Comparison of ENCODE assay signal across 8 mouse cellular contexts in the genomic region with DNA sequence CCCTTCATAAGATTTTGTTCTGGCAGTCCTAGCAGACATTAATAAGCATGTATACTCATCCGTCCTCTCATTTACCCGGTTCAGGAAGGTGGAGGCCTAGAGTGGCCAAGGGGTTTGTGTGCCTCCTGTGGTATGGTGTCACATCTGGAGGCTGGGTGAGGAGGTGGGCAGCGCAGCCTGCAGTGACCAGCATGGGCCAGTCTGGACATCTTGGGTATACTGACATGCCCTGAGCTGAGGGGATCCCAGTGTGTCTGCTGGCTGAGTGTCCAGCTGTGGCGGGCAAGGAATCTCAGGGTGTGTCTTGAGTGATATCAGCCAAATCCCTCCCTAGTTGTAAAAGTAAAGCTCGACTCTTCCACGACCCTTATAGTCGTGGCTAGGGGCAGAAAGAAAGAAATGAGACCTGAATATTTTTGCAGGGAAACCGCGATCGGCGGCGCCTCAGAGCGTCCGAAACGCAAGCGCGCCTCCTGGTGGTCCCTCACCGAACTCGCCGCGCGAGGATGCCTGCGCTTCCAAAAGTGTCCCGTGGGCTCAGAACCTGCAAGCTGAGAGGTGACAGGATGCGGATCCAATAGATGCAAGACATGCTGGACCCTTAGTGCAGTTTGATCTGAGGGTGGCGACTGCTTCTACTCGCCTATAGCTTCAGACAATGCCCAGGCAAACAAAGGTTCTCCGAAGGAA. TPM values are rescaled to one million over a fixed set of nuclear protein-coding genes. Genes with fewer than 3 reads are reported as not detected.
DNase-seq lines count a peak whose midpoint lies in the region; ATAC-seq and TF ChIP-seq lines count a peak whose summit lies in the region.

No protein-coding gene starts in this region.

- no peak overlapping the region for H3K4me3 ChIP-seq in ES-Bruce4 (ENCODE audit: low read depth, low read length)
- no peak overlapping the region for H3K4me3 ChIP-seq in intestine, embryonic 15.5 days (replicated peaks)
- H3K4me3 ChIP-seq in liver, embryonic 14.5 days (ENCODE audit: insufficient read depth in 1 of 2, low read depth in 2 of 2, low read length in 2 of 2), result no peak overlapping the region

- no peaks in the 10 kb centered on the region for H3K27me3 ChIP-seq in ES-Bruce4 (ENCODE audit: control insufficient read depth, insufficient read depth, low read length, poor library complexity, severe bottlenecking)
- no peaks in the 10 kb centered on the region for H3K27me3 ChIP-seq in intestine, embryonic 15.5 days (replicated peaks)
- no peaks in the 10 kb centered on the region; the same call in 1 of the 2 replicates for H3K27me3 ChIP-seq in liver, embryonic 14.5 days (ENCODE audit: control insufficient read depth, insufficient read depth, low read length)

- H3K27ac ChIP-seq in ES-Bruce4 (ENCODE audit: insufficient read depth, low read length), result no peak overlapping the region
- no peak overlapping the region for H3K27ac ChIP-seq in intestine, embryonic 15.5 days
- no peak overlapping the region for H3K27ac ChIP-seq in liver, embryonic 14.5 days

- H3K9ac ChIP-seq in ES-Bruce4 (ENCODE audit: low read depth, poor library complexity, severe bottlenecking), result no peak overlapping the region
- no peak overlapping the region; the same call in 1 of the 2 replicates for H3K9ac ChIP-seq in intestine, embryonic 15.5 days
- no peak overlapping the region for H3K9ac ChIP-seq in liver, embryonic 14.5 days (replicated peaks)

- H3K4me2 ChIP-seq in intestine, embryonic 15.5 days (replicated peaks), result peak overlapping the region; percentile 40
- H3K4me2 ChIP-seq in liver, embryonic 14.5 days (ENCODE audit: low read depth), result peak overlapping the region; percentile 20; the same call in 1 of the 2 replicates

- peak; percentile 65 for DNase-seq in A20 (ENCODE audit: low read depth, low spot score)
- peak; percentile 56 for DNase-seq in cerebellum, adult 9-10 months
- DNase-seq in forelimb bud, embryonic 11.5 days (ENCODE audit: low read depth, low spot score), result peak; percentile 80
- DNase-seq in liver, embryonic 14.5 days (ENCODE audit: low read depth in 3 of 3, low spot score in 3 of 3), result no peak
- DNase-seq in naive thymus-derived CD4-positive, alpha-beta T cell, adult 2 months (ENCODE audit: low read depth), result peak; percentile 82
- DNase-seq in thymus, postnatal 25 days, result peak; percentile 49

- peak; percentile 48; the same call in 1 of the 2 replicates for ATAC-seq in intestine, embryonic 15.5 days
- ATAC-seq in liver, embryonic 14.5 days (ENCODE audit: insufficient read depth), result no peak

- peak; percentile 79 for TF ChIP-seq CTCF in ES-Bruce4 (IDR thresholded peaks at IDR 0.05; ENCODE audit: low read depth, low read length)
- TF ChIP-seq CTCF in liver, embryonic 14.5 days (IDR thresholded peaks at IDR 0.05; ENCODE audit: low read depth), result peak; percentile 91

- TF ChIP-seq EP300 in ES-Bruce4 (IDR thresholded peaks at IDR 0.05; ENCODE audit: insufficient read depth, low read depth, low read length), result no peak
- TF ChIP-seq EP300 in liver, embryonic 14.5 days (IDR thresholded peaks at IDR 0.05; ENCODE audit: low read depth), result no peak

- 11% methylated on average over 28 of the region's 28 CpGs for WGBS in intestine, embryonic 15.5 days
- WGBS in liver, embryonic 14.5 days (ENCODE audit: insufficient replicate concordance), result 11% methylated on average over 28 of the region's 28 CpGs

- TF ChIP-seq POLR2A in ES-Bruce4 (IDR thresholded peaks at IDR 0.05; ENCODE audit: insufficient read depth, low read length), result no peak

- no peaks in the 10 kb centered on the region for H3K9me3 ChIP-seq in ES-Bruce4 (replicated peaks; ENCODE audit: control insufficient read depth, insufficient read depth, low read length, poor library complexity, severe bottlenecking)
- no peaks in the 10 kb centered on the region for H3K9me3 ChIP-seq in intestine, embryonic 15.5 days
- H3K9me3 ChIP-seq in liver, embryonic 14.5 days (ENCODE audit: control insufficient read depth, low read length), result no peaks in the 10 kb centered on the region

- H3K36me3 ChIP-seq in ES-Bruce4 (ENCODE audit: control insufficient read depth, insufficient read depth, low read length, poor library complexity, severe bottlenecking), result no peaks in the 10 kb centered on the region
- H3K36me3 ChIP-seq in intestine, embryonic 15.5 days, result no peaks in the 10 kb centered on the region
- H3K36me3 ChIP-seq in liver, embryonic 14.5 days (replicated peaks; ENCODE audit: control insufficient read depth, insufficient read depth, low read depth), result no peaks in the 10 kb centered on the region

- H3K4me1 ChIP-seq in ES-Bruce4 (ENCODE audit: control insufficient read depth, insufficient read depth, low read length), result peaks cover 3% of the 10 kb centered on the region
- no peaks in the 10 kb centered on the region for H3K4me1 ChIP-seq in intestine, embryonic 15.5 days (replicated peaks)
- no peaks in the 10 kb centered on the region; a peak in 1 of 4 replicates for H3K4me1 ChIP-seq in liver, embryonic 14.5 days (replicated peaks; ENCODE audit: control insufficient read depth in 2 of 2, insufficient read depth in 2 of 2, low read length in 1 of 2)

RNA-seq across cellular contexts. Expression of gene LTO1, which starts 8.0 kb away (rescaled TPM):
- 21.5 and 30.7 TPM in 2 replicates for polyA plus RNA-seq in ES-Bruce4 (2011; ENCODE audit: insufficient read depth, insufficient read length, low read depth, missing spikeins)
- 24.1 and 25.2 TPM in 2 replicates for polyA plus RNA-seq in intestine, embryonic 15.5 days (2015; fragmentation: Nextera tagmentation; extraction: Ambion mirVana)
- polyA plus RNA-seq in liver, embryonic 14.5 days (2012; rRNA removed), result 6.9 and 11.7 TPM in 2 replicates
- 6.4 and 6.7 TPM in 2 replicates for polyA plus RNA-seq in liver, embryonic 14.5 days (2014; fragmentation: Nextera tagmentation; extraction: Ambion mirVana)

RNA-seq across cellular contexts. Expression of gene Fgf15, which starts 10.5 kb away (rescaled TPM):
- polyA plus RNA-seq in ES-Bruce4 (2011; ENCODE audit: insufficient read depth, insufficient read length, low read depth, missing spikeins), result 3.1 and 3.3 TPM in 2 replicates
- polyA plus RNA-seq in intestine, embryonic 15.5 days (2015; fragmentation: Nextera tagmentation; extraction: Ambion mirVana), result 0.23 TPM in 1 of 2 replicates, not detected in the other
- polyA plus RNA-seq in liver, embryonic 14.5 days (2012; rRNA removed), result 0.02 and 0.09 TPM in 2 replicates
- not detected in 2 replicates for polyA plus RNA-seq in liver, embryonic 14.5 days (2014; fragmentation: Nextera tagmentation; extraction: Ambion mirVana)

RNA-seq across cellular contexts. Expression of gene Ccnd1, which starts 32.9 kb away (rescaled TPM):
- 36.3 and 36.5 TPM in 2 replicates for polyA plus RNA-seq in ES-Bruce4 (2011; ENCODE audit: insufficient read depth, insufficient read length, low read depth, missing spikeins)
- 66.8 and 77.9 TPM in 2 replicates for polyA plus RNA-seq in intestine, embryonic 15.5 days (2015; fragmentation: Nextera tagmentation; extraction: Ambion mirVana)
- 14.6 and 16.7 TPM in 2 replicates for polyA plus RNA-seq in liver, embryonic 14.5 days (2012; rRNA removed)
- 25.4 and 27.7 TPM in 2 replicates for polyA plus RNA-seq in liver, embryonic 14.5 days (2014; fragmentation: Nextera tagmentation; extraction: Ambion mirVana)

RNA-seq across cellular contexts. Expression of gene Fgf4, which starts 59.7 kb away (rescaled TPM):
- polyA plus RNA-seq in ES-Bruce4 (2011; ENCODE audit: insufficient read depth, insufficient read length, low read depth, missing spikeins), result 82.9 and 84.3 TPM in 2 replicates
- not detected in 2 replicates for polyA plus RNA-seq in intestine, embryonic 15.5 days (2015; fragmentation: Nextera tagmentation; extraction: Ambion mirVana)
- not detected in 2 replicates for polyA plus RNA-seq in liver, embryonic 14.5 days (2012; rRNA removed)
- not detected in 2 replicates for polyA plus RNA-seq in liver, embryonic 14.5 days (2014; fragmentation: Nextera tagmentation; extraction: Ambion mirVana)

Comparison
In these comparisons a context has a peak if more than half of its experiments do, and no peak if none do; other contexts are left out.
1. DNase-seq: peak in A20 (single experiment), cerebellum, adult 9-10 months (single experiment), forelimb bud, embryonic 11.5 days (single experiment), naive thymus-derived CD4-positive, alpha-beta T cell, adult 2 months (single experiment) and thymus, postnatal 25 days (single experiment); none in liver, embryonic 14.5 days (0 of 3).